Mouse (Mus musculus): ENCODE data around the gene Osbp2. TPM values are rescaled to one million over a fixed set of nuclear protein-coding genes. Genes with fewer than 3 reads are reported as not detected.

The Osbp2 gene
- polyA plus RNA-seq, 1 experiment from 2014 or later: 1.8 TPM

- Histone ChIP-seq H3K36me3 (ENCODE audit: control insufficient read depth, insufficient read depth, low read length) (0 out of 2 replicates have a peak, but pooled peaks cover 3% of the 10 kb centered on the region), H3K4me3 (ENCODE audit: low read depth, low read length) (no peak overlapping the region), H3K4me2 (replicated peaks; ENCODE audit: low read depth, low read length) (no peak overlapping the region), H3K4me1 (replicated peaks; ENCODE audit: control insufficient read depth, insufficient read depth, low read length) (no peaks in the 10 kb centered on the region), H3K9ac (ENCODE audit: low read depth, low read length) (no peak overlapping the region), H3K27me3 (ENCODE audit: control insufficient read depth, insufficient read depth, low read length) (no peaks in the 10 kb centered on the region), H3K9me3 (ENCODE audit: control insufficient read depth, low read length) (no peaks in the 10 kb centered on the region), H3K27ac (ENCODE audit: low read depth, low read length) (no peak overlapping the region)
- 99% methylated on average over 2 of the region's 2 CpGs for WGBS
- no peak for ATAC-seq (ENCODE audit: low FRiP score)
- no peak for DNase-seq (ENCODE audit: low spot score)
Observed at GRCm38 (mm10) chr11:3668768-3669167, 194.9 kb downstream of the Osbp2 start.

DNA sequence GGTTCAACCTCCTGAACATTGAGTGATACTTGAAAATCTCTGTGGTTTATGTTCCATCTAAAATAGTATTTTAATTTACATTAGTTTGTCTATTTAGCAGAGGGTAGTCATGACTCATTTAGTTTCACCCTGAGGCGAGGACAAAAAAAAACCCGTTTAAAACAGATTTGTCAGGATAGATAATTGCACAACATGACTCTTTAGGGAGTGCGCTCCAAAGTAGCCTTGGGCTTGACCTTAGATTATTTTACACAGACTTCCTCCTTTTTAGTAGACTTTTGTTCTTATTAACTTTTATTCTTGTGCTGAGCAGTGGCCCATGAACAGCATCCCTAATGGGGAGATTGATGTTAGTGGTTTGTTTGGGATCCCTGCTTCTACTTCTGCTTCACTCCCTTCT, 196.2 kb downstream of the Osbp2 start:
- Histone ChIP-seq H3K9ac (ENCODE audit: low read depth, low read length) (no peak overlapping the region), H3K27me3 (ENCODE audit: control insufficient read depth, insufficient read depth, low read length) (no peaks in the 10 kb centered on the region), H3K4me3 (ENCODE audit: low read depth, low read length) (no peak overlapping the region), H3K27ac (ENCODE audit: low read depth, low read length) (no peak overlapping the region), H3K4me1 (replicated peaks; ENCODE audit: control insufficient read depth, insufficient read depth, low read length) (no peaks in the 10 kb centered on the region), H3K4me2 (replicated peaks; ENCODE audit: low read depth, low read length) (no peak overlapping the region), H3K9me3 (ENCODE audit: control insufficient read depth, low read length) (no peaks in the 10 kb centered on the region), H3K36me3 (ENCODE audit: control insufficient read depth, insufficient read depth, low read length) (no peaks in the 10 kb centered on the region)
- ATAC-seq (ENCODE audit: low FRiP score) (no peak), DNase-seq (ENCODE audit: low spot score) (no peak)
- 88% methylated on average over 3 of the region's 3 CpGs for WGBS

- Histone ChIP-seq H3K36me3 (ENCODE audit: control insufficient read depth, insufficient read depth, low read length) (no peaks in the 10 kb centered on the region), H3K4me3 (ENCODE audit: low read depth, low read length) (no peak overlapping the region), H3K27me3 (ENCODE audit: control insufficient read depth, insufficient read depth, low read length) (no peaks in the 10 kb centered on the region), H3K4me1 (replicated peaks; ENCODE audit: control insufficient read depth, insufficient read depth, low read length) (no peaks in the 10 kb centered on the region), H3K27ac (ENCODE audit: low read depth, low read length) (no peak overlapping the region), H3K9me3 (ENCODE audit: control insufficient read depth, low read length) (no peaks in the 10 kb centered on the region), H3K9ac (ENCODE audit: low read depth, low read length) (no peak overlapping the region), H3K4me2 (replicated peaks; ENCODE audit: low read depth, low read length) (no peak overlapping the region)
- ATAC-seq (ENCODE audit: low FRiP score): no peak
- no peak for DNase-seq (ENCODE audit: low spot score)
- WGBS: 96% methylated on average over 2 of the region's 2 CpGs
Observed at GRCm38 (mm10) chr11:3661964-3662363, 201.7 kb downstream of the Osbp2 start.

Other genes with a start within 250 kb of the Osbp2 start
- gene Morc2a, start 214.7 kb downstream of the Osbp2 start, polyA plus RNA-seq (2014; fragmentation: Nextera tagmentation; extraction: Ambion mirVana): 31.3 and 32.1 TPM in 2 replicates
- gene 4921536K21Rik, start 31.2 kb upstream of the Osbp2 start, polyA plus RNA-seq (2014; fragmentation: Nextera tagmentation; extraction: Ambion mirVana): 0.27 and 1.2 TPM in 2 replicates
- gene Dusp18, start 31.3 kb upstream of the Osbp2 start, polyA plus RNA-seq (2014; fragmentation: Nextera tagmentation; extraction: Ambion mirVana): 21.6 and 28.0 TPM in 2 replicates
- gene Slc35e4, start 50.8 kb upstream of the Osbp2 start, polyA plus RNA-seq (2014; fragmentation: Nextera tagmentation; extraction: Ambion mirVana): 4.0 and 4.4 TPM in 2 replicates
- gene Tcn2, start 68.3 kb upstream of the Osbp2 start, polyA plus RNA-seq (2014; fragmentation: Nextera tagmentation; extraction: Ambion mirVana): 32.8 and 38.8 TPM in 2 replicates
- 65.7 and 71.9 TPM in 2 replicates for gene Pes1, start 100.1 kb upstream of the Osbp2 start, polyA plus RNA-seq (2014; fragmentation: Nextera tagmentation; extraction: Ambion mirVana)
- gene 4930556J24Rik, start 112.9 kb upstream of the Osbp2 start, polyA plus RNA-seq (2014; fragmentation: Nextera tagmentation; extraction: Ambion mirVana): 0.17 and 0.19 TPM in 2 replicates
- gene Gal3st1, start 119.7 kb upstream of the Osbp2 start, polyA plus RNA-seq (2014; fragmentation: Nextera tagmentation; extraction: Ambion mirVana): 1.4 and 1.5 TPM in 2 replicates
- not detected in 2 replicates for gene Sec14l4, start 167.6 kb upstream of the Osbp2 start, polyA plus RNA-seq (2014; fragmentation: Nextera tagmentation; extraction: Ambion mirVana)
- gene Sec14l3, start 200.9 kb upstream of the Osbp2 start, polyA plus RNA-seq (2014; fragmentation: Nextera tagmentation; extraction: Ambion mirVana): not detected in 2 replicates
- gene Mtfp1, start 231.5 kb upstream of the Osbp2 start, polyA plus RNA-seq (2014; fragmentation: Nextera tagmentation; extraction: Ambion mirVana): 5.7 and 6.2 TPM in 2 replicates